Mouse (Mus musculus): Measurements from ENCODE around the gene Sowaha. TPM values are rescaled to one million over a fixed set of nuclear protein-coding genes. Genes with fewer than 3 reads are reported as not detected.
A peak's percentile ranks its signal among the peaks of the same experiment; 100 is the strongest.

Gene Sowaha
- under 1 TPM; 0.10 TPM for total RNA-seq (2021)

- intact Hi-C loops (cut with DNase I) = no loop called here
- DNase-seq = no peak
Observed at GRCm38 (mm10) chr11:53479783-53480301, at the start of gene Sowaha, which contains the start of gene Gm9945. Gene Sowaha, minus strand, starts transcription at chr11:53480274. Gene Gm9945, plus strand, starts transcription at chr11:53480166.

GRCm38 (mm10) chr11:53529253-53529557 lies 49.1 kb upstream of the Sowaha start:
- peak; percentile 87 to 88 for DNase-seq
- intact Hi-C loops (cut with DNase I) = no loop called here

- no peak for DNase-seq
- intact Hi-C loops (cut with DNase I) = no loop called here
Observed at GRCm38 (mm10) chr11:53528397-53529252, 48.6 kb upstream of the Sowaha start.

GRCm38 (mm10) chr11:53525461-53525860 lies 45.4 kb upstream of the Sowaha start:
- DNase-seq = peak in 1 of 2 experiments; percentile 66
- intact Hi-C loops (cut with DNase I) = no loop called here

GRCm38 (mm10) chr11:53524905-53525304 lies 44.8 kb upstream of the Sowaha start:
- intact Hi-C loops (cut with DNase I) = no loop called here
- no peak for DNase-seq

- intact Hi-C loops (cut with DNase I) = no loop called here
- DNase-seq = no peak
Observed at GRCm38 (mm10) chr11:53523545-53524405, 43.7 kb upstream of the Sowaha start.

GRCm38 (mm10) chr11:53522930-53523329 lies 42.9 kb upstream of the Sowaha start:
- intact Hi-C loops (cut with DNase I) = no loop called here

GRCm38 (mm10) chr11:53522362-53522761 lies 42.3 kb upstream of the Sowaha start:
- DNase-seq = no peak
- intact Hi-C loops (cut with DNase I) = no loop called here

More at GRCm38 (mm10) chr11:53522930-53523329, 42.9 kb upstream of the Sowaha start:
- DNase-seq = no peak

GRCm38 (mm10) chr11:53521821-53522131 lies 41.7 kb upstream of the Sowaha start:
- DNase-seq = peak in 1 of 2 experiments; percentile 68
- intact Hi-C loops (cut with DNase I) = no loop called here

GRCm38 (mm10) chr11:53521120-53521820 lies 41.2 kb upstream of the Sowaha start:
- DNase-seq = peak; percentile 50 to 56
- intact Hi-C loops (cut with DNase I) = no loop called here

- intact Hi-C loops (cut with DNase I) = no loop called here
- peak; percentile 79 to 81 for DNase-seq
Observed at GRCm38 (mm10) chr11:53520122-53520978, 40.3 kb upstream of the Sowaha start.

GRCm38 (mm10) chr11:53519207-53520121 lies 39.4 kb upstream of the Sowaha start, which contains the start of gene Sept8:
Gene Sept8, plus strand, starts transcription at chr11:53519257.
- DNase-seq = peak; percentile 68 to 74
- intact Hi-C loops (cut with DNase I) = no loop called here

- intact Hi-C loops (cut with DNase I) = no loop called here
- DNase-seq = no peak
Observed at GRCm38 (mm10) chr11:53518759-53519158, 38.7 kb upstream of the Sowaha start.

- intact Hi-C loops (cut with DNase I) = no loop called here
- DNase-seq = no peak
Observed at GRCm38 (mm10) chr11:53516775-53517627, 36.9 kb upstream of the Sowaha start.

GRCm38 (mm10) chr11:53510351-53510750 lies 30.3 kb upstream of the Sowaha start:
- DNase-seq = no peak
- intact Hi-C loops (cut with DNase I) = loop anchor here (2.0 kb wide), 1 partner anchor 40 kb away; the partner anchor contains the start of gene Gm9837

GRCm38 (mm10) chr11:53508591-53508990 lies 28.5 kb upstream of the Sowaha start:
- intact Hi-C loops (cut with DNase I) = no loop called here
- DNase-seq = no peak

GRCm38 (mm10) chr11:53508152-53508551 lies 28.1 kb upstream of the Sowaha start:
- DNase-seq = peak; percentile 77 to 79
- intact Hi-C loops (cut with DNase I) = no loop called here
